Mouse (Mus musculus) cerebellum, postnatal 14 days (tissue): ENCODE results near the gene Fam102a.

Experiments
- DNase-seq, 2 experiments: peaks; one replicate each; pipeline ENCODE4 v3.0.0; 2021; ENCODE audit warnings: mixed read lengths in 2 of 2

The Fam102a gene

DNA sequence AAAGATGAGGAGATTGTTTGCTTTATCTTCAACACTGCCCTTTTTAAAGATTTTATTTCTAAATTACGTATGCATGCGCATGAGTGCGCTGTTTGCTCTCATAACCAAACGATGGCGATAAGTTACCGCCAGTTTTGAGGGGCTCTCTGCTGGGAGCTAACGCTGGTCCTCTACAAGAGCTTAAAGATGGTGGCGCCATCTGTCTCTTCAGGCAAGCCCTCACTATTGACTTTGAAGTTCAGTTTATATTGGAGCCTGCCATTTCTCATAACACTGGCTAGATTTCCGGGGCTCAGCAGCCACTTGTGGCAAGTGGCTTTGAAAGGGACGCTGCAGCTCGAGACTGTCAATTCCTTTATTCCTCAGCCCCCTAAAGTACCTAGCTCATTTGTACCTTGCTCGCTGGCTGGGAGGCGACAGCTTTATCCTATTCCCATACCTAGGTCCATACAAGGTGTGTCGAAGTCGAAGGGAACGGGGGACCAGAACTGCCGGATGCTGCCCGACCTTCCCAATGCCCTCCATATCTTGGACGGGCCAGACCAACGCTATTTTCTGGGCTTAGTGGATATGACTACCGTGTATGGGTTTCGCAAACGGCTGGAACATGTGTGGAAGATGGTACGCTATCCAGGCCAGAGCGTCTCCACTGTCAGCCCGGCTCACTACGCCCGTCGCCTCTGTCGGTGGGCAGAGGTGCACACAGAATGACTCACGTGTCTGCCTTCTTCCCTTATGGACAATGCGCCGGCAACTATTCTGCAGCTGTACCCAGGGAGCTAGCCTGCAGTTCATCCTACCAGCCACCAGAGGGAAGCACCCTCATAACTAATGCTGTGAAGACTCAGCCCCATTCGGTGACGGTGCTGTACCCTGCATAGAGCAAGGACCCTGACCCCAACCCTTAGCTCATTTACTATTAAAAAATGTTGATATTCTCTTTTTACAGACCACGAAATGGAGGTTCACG, 48.0 kb downstream of the Fam102a start:
- DNase-seq, result peak; percentile 87 to 92

DNA sequence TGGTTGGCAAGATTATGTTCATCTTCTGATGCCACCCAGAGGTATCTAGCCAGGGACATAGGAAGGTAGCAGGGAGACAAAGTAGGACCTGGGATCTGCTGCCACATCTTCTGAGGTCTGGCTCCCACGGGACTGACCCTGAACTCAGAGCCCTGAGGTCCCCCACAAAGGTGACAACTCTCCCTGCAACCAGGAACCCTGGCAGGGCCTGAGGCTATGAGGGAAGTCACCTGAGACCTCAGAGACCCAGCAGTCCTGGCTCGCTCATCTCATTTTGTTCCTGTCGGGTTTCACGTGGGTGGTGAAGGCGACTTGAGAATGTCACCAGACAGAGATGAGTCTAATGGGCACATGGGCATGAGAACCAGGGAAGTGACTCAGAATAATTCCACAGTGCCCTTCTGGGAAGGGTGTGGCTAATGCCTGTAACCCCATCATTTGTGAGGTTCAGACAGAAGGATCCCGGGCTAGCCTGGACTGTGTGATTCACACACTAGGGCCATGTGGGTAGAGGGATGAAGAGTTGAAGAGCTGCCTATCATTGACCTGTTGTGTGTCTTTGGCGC, 50.1 kb downstream of the Fam102a start:
- DNase-seq, result no peak

DNA sequence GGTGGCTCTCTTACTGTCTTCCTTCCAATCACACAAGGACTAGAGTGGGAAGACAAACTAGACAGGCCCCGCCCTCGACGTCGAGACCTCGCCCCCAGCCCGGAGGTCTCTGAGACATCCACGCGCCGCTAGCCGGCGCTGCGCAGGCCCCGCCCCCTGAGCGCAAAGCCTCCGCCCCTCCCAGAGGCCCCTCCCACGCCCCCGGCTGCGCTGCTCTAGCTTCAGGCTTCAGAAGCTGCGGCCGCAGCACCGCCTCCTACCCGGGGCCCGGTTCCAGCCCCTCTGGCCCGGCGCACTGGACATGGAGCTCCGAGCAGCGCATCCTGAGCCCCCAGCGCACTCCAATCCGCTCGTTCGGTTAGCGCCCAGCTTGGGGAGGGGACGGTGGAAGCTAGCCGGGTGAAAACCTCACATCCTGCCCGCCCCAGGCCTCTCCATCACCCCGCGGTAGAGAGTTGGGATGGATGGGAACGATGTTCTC, 51.8 kb downstream of the Fam102a start, which contains the start of gene St6galnac4:
St6galnac4 (plus strand) TSS at position 225 of the 481 bp plus-strand sequence.
- DNase-seq, result peak; percentile 95 to 96

DNA sequence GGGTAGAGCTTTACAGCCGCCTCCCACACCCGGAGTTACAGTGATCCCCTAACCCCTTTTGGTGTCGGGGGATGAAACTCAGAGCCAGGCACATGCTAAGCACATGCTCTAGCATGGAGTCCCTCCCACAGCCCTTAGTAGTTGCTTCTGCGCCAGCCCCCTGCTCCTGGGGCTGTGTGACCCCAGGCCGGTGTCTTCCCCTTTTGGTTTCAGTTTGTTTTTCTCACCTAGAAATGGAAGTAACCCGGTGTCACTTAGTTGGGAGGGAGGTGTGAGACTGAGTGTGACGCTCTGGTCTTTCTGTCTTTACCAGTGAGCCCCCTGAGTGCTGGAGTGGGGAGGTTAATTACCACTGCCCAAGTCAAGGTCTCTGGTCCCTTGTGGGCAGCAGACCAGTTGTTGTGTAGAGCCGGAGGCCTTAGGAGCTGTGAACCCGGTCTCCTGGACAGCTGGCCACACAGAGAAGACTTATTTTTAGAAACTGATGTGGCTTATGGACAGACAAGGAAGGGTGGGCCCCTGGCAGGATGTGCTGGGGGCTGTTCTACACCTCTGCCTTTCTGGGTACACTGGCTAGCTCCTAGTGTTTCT, 52.7 kb downstream of the Fam102a start:
- DNase-seq, result peak in 1 of 2 experiments; percentile 48

DNA sequence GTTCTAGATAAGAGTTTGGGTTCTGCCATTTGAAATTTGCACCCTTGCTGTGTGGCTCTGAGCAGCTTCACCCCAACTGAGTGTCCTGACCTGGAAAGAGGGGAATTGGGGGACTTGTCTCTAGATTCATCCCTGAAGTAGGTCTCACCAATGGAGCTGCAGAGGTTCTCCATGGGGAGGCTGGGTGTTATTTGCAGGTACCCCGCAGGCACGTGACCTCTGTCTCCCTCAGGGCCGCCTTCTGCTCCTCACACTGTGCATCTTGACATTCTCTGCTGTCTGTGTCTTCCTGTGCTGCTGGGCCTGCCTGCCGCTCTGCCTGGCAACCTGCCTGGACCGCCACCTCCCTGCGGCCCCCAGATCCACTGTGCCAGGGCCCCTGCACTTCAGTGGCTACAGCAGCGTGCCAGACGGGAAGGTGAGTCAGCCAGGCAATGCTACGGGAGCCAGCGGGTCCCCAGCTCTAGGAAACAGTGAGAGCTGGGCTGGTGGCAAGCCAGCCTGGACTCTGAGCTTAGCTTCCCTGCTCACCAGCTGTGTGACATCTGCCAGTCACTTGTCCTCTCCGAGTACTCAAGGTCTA, 54.2 kb downstream of the Fam102a start:
- peak; percentile 92 to 95 for DNase-seq

DNA sequence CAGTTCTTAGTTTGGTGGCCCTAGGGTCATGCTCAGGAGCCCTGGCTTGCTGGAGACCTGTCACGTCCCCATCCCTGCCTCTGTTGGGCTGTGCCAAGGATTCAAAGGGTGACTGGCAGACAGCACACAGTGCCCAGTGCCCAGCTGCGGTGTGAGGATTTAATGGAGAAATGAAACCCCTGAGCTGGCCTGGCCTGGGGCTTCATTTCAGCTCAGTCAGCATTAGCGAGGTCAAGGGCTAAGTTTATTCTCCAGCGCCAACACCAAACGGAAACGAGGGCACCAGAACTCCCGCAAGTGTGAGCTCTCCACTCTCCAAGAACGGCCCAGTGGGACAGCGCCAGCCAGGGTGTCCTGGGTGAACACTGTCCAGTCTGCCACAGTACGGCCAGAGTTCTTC, 55.1 kb downstream of the Fam102a start:
- peak in 1 of 2 experiments; percentile 54 for DNase-seq

DNA sequence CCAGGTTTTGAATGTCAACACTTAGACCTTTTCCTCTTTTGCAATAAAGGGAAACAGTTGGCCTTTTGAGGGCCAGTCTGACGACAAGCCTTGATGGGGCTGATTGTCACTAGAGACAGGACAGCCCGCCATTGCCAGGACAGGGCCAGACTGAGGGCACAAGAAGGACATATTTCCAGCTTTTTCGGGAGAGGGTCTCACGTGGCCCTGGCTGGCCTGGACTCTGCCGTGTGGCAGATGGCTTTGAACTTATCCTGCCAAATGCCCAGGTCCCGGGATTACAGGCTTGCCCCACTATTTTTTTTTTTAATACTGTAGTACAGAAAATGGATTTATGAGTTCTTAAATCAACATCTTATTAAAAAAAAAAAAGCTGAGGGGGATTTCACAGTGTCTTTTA, 56.1 kb downstream of the Fam102a start:
- DNase-seq, result peak; percentile 55 to 71

DNA sequence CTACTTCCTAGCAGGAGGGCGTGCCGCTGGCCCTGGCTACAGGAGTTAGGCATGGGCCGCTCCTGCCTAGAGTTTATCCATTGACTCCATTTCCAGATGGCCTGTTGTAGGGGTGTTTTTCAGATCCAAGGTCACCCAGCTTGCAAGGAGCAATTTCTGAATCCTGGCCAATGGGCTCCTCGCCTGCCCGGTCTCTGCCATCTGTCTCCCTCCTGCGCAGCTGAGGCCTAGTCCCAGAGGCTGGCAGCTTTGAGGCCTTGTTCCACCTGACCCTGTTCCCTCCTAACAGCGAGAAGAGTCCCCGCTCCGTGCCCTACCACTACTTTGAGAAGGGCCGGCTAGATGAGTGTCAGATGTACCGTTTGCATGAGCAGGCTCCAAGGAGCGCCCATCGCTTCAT, 61.6 kb downstream of the Fam102a start:
- peak; percentile 91 to 92 for DNase-seq

DNA sequence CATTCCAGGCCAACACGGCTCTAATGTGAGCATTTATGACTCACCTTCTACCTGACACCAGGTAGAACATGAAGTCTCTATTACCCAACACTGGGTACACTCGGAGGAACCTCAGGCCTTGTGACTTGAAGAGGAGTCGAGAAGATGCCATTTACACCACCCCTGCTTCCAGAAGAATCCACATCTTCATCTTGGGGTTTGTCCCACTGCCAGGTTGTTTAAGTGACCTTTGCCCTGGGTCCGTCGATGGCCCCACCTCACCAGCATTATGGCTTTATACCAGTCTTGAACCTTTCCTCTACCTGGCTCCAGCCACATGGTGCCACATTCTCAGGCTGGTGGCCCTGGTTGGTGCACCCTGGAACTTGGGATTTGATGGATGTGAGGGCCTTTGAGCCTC, 62.1 kb downstream of the Fam102a start:
- DNase-seq, result no peak

DNA sequence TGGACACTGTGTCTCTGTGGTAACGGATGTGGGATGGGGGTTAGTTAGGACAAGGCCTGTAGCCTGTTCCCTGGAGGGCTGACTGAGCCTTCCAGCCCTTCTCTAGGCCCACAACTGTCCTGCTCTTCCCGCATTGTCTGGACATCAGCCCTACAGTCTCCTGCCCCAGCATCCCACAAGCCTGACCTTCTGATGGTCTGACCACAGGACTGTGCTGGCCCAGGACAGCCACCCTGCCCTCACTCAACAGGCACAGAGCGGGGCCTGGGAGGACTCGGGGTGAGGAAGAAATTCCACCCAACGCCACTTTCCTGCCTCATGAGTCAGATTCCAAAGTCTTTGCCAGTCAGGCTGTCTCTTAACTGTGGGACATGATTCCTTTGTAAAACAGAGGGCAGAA, 62.6 kb downstream of the Fam102a start:
- no peak for DNase-seq

DNA sequence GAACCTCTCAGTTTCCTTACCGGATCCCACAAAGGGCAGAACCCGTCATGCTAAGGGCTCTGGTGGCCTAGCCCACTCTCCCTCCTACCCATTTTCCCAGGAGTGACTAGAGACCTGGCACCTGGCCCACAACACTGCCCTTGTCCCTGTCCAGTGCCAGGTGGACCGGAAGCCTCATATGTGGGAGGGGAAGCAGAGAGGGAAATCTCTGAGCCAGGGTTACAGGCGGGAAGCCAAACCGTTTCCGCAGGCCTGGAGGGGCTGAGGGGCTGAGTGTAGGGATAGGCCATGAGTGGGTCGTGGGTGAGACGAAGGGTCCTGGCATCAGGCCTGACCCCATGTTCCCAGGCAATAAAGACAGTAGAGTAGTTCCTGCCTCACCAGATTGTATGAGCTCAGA, 63.4 kb downstream of the Fam102a start:
- DNase-seq, result peak; percentile 87 to 89

DNA sequence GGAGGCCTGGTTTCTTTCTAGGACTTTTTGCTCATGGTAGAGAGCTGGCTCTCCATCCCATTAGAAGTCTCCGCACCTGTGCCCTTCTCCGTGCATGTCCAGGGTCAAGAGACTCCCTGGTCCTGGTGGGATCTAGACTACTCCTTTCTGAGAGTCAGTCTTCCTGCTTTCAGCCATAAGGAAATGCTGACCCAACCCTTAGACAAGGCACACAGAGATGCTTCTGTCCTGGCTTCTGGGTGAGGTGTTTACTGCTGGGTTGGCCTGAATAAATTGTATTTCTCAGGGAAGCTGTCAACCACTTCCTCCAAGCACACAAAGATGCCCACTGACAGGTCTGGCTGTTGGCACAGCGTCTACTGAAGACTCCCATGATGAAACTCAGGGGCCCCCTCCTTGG, 64.3 kb downstream of the Fam102a start, which contains the start of gene St6galnac6:
St6galnac6 (plus strand) TSS at position 301 of the 400 bp plus-strand sequence.
- DNase-seq, result no peak

DNA sequence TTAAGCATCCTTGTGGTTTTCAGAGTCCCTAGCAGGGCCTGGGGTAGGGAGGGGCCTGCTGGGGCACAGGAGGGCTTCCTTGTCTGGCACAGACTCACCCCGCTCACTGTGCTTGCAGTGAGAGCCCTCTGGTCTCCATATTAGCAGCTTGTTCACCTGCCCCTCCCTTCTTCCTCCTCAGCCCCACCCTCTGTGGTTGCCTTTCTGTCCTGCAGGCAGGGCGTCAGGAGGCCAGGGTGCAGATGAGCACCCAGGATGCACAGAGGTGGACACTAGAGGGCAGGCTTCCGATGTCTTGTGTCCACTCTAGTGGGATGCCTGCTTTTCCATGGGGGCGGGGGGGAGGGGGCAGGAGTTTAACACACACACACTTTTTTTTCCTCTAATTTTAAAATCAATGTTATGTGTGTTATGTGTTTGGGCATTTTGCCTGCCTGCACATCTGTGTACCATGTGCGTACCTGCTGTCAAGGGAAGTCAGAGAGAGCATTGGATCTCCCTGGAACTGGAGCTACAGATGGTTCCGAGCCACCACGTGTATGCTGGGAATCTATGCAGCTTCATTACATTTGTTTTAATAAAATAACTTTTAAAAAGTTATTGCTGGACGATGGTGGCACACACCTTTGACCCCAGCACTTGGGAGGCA, 66.4 kb downstream of the Fam102a start:
- peak in 1 of 2 experiments; percentile 69 for DNase-seq

DNA sequence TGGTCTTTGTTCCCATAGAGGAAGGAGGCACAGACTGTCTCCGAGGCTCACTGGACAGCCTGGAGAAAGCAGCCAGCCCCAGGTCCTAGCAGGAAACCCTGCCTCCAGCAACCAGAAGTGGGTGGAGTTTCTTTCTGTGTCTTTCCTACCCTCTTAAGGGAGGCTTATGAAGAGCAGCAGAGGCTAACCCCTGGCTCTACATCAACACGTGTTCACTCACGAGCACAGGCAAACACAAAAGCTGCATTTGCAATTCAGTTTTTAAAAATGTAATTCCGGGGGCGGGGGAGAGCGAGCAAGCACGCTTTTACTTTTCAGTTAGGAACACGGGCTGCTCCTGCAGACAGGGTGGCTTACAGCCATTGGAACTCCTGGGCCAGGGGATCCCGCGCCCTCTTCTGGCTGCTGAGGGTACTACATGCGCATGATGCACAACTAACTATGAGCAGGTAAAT, 67.5 kb downstream of the Fam102a start:
- peak; percentile 97 to 98 for DNase-seq

DNA sequence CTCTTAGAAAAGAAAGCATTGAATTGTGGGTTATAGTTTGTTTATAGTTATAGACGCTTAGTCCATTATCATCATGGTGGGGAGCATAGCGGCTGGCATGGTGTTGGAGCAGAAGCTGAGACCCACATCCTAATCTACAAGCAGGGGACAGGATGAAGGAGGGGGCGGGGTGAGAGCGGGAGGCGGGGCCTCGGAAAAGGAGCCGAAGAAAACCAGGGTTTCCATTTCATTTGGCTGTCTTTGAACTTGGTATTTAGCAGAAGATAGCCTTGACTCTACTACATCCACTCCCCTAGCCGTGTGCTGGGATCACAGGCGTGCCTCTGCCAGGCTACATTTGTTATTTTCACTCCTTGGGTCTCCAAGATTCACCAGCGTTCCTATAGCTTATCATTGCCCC, 69.5 kb downstream of the Fam102a start:
- no peak for DNase-seq

DNA sequence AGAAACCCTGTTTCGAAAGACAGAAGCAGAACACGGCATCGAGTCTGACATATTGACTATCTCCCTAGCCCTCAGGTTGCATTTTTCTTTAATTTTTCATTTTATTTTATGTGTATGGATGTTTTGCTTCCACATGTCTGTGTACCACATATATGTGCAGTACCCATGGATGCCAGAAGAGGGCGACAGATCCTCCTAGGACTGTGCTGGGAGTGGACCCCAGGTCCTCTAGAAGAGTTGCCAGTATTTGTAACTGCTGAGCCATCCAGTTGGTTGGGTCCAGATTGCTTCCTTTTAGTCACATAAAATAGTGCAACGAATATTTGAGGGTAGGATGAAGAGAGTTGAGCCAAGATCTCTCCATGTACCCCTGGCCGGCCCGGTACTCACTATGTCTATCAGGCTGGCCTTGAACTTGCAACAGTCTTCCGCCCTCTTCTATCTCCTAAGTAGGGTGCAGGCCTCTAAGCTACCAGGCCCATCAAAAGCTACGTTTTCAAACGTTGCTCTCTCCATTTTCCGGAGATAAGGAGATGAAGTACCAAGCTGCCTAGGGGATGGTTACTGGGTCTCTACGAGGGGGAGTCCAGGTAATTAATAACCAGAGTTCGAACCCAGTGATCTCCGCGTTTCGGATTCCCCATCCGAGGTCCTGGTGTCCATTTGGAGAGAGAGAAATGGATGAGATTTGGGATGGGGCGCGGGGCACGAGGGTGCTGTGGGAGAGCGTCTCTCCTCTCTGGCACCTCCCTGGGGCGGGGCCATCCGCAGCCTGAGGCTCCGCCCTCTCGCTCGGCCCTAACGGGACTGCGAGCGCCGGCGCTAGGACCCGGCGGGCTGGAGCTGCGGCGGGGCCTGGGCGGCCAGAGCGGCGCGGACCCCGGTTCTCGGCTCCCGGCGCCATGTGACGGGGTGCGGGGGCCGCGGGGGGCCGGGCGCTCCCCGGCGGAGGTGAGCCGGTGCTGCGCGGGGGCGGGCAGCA, 71.3 kb downstream of the Fam102a start:
- peak; percentile 89 to 91 for DNase-seq

DNA sequence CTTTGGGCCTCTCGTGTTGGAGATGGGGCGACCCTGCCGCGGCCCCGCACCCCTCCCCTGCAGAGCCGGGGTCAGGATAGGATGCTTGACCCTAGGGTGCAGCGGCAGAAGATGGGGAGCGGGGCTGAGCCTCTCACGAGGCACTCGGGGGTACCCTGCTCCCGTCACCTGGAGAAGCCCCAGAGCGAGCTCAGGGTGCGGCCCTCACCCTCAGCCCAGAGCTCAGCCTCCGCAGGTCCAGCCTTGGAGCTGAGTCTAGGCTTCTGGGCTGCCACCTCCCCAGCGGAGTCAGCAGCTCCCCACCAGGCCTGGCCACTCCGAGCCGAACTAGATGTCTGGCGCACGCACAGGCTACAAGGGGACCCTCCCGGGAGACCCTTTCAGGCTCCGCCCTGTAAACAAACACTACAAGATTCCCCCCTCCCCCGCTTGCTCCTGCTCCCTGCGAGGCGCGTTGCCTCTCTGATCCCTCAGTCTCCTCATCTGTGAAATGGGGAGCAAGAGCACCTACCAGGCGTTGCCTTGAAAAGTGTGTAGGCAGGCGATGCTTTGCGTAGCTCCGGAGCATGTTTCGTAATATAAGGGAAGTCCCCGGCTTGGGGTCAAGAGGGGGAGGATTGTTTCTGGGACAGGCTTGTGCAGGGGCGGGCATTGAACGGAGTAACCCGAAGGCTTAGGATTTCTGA, 72.3 kb downstream of the Fam102a start:
- DNase-seq, result peak; percentile 63 to 64

DNA sequence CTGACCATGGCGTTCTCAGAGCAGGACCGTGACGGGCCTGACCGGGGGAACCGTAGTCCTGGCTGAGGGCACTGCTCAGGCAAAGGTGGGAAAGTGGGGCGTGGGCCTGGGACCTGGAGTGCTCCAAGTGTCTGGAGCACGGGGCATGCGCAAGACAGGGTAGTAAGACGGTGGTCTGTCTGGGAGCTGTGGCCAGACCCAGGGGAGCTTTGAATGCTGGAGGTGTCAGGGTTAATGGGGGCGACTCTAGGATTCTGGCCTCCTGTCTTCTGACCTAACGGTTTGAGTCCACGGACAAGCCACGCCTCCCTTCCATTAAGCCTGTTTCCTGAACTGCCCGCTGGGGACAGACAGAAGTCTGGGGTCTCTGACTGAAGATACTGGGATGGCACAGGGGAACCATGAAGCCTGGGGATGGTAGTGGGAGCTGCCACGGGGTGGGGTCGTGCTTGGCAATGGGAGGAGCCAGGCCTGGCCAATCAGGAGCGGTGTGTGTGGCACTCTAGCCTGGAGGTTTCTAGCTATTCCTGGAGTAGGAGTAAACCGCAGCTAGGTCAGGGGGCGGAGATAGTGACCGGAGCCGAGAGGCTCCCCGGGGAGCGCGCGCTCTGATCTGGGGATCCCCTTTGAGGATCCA, 73.1 kb downstream of the Fam102a start:
- DNase-seq, result peak; percentile 56 to 59

DNA sequence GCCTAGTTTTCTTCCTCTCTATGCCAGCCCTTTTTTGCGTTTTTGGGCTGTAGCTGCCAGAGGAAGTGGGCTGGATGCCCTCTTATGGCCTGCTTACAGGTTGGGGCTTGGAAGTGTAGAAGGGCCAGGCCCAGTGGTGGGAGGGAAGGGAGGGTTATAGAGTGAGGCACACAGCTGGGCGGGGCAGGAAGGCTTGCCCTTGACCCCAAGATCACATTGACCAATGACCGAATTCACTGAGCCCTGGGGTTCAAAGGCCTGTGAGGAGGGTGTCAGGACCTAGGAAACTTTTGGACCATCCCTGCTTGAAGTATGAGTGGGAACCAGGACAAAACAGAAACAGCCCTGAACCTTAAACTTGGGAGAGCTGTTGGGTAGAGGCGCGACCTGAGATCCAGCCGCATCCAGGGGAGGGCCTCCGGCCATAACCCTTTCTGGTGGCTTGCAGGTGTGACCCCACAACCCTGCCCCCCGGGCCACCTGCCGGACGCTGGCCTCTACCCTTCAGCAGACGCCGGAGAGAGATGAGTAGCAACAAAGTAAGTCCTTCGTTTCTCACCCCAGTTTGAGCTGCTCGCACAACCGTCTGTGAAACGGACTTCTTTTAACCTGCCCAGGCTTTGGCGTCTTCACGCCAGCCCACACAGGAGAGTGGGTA, 73.8 kb downstream of the Fam102a start:
- no peak for DNase-seq
